Mouse (Mus musculus): ENCODE measurements at regions not wholly inside any gene's neighbourhood (a gene's known extent, or its start where the extent isn't known, plus 50 kb on each side); places are given as distances from the start of the nearest gene placed in this dataset.

GRCm38 (mm10) chr16:75663871-75664270 lies 71.2 kb downstream of the Rbm11 start:
- peak; percentile 34; the same call in 1 of the 2 replicates for ATAC-seq (ENCODE audit: low TSS enrichment)

GRCm38 (mm10) chr16:75667589-75667988 lies 74.9 kb downstream of the Rbm11 start:
- ATAC-seq (ENCODE audit: low TSS enrichment): peak; percentile 98

- no peak for ATAC-seq (ENCODE audit: low TSS enrichment)
These were observed 79.5 kb downstream of the Rbm11 start for GRCm38 (mm10) chr16:75672112-75672511.

GRCm38 (mm10) chr16:75675871-75676270 lies 83.2 kb downstream of the Rbm11 start:
- ATAC-seq (ENCODE audit: low TSS enrichment): peak; percentile 86

- no peak for ATAC-seq (ENCODE audit: low TSS enrichment)
These were observed 84.5 kb downstream of the Rbm11 start for GRCm38 (mm10) chr16:75677180-75677579.
